Mouse (Mus musculus) liver, adult (tissue): ENCODE data around the gene Olig3.

Source experiments
- GATA4 ChIP-seq: IDR thresholded peaks from 2 replicates; pipeline ENCODE4 v1.6.1; 2014; ENCODE audit warnings: mild to moderate bottlenecking, low read length; ENCODE audit not compliant: insufficient replicate concordance

Gene Olig3

DNA sequence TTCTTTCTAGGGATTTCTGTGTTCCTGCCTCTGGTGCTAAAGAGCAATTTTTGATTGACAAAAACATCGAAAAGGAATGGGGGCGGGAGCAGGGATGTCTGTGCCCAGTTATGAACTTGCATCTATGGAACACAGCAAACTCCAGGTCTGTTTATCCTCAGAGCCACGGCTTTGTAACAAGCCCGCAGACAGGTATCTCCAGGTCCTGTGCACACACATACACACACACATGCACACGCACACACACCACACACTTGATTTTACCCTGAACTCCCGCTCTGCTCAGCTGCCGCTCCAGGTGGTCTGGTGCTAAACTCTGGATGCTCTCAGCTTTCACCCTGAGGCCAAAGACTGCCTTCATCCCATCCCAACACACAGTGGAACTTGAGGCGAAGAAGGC lies 1.3 kb upstream of the Olig3 start:
- no peak for TF ChIP-seq GATA4

DNA sequence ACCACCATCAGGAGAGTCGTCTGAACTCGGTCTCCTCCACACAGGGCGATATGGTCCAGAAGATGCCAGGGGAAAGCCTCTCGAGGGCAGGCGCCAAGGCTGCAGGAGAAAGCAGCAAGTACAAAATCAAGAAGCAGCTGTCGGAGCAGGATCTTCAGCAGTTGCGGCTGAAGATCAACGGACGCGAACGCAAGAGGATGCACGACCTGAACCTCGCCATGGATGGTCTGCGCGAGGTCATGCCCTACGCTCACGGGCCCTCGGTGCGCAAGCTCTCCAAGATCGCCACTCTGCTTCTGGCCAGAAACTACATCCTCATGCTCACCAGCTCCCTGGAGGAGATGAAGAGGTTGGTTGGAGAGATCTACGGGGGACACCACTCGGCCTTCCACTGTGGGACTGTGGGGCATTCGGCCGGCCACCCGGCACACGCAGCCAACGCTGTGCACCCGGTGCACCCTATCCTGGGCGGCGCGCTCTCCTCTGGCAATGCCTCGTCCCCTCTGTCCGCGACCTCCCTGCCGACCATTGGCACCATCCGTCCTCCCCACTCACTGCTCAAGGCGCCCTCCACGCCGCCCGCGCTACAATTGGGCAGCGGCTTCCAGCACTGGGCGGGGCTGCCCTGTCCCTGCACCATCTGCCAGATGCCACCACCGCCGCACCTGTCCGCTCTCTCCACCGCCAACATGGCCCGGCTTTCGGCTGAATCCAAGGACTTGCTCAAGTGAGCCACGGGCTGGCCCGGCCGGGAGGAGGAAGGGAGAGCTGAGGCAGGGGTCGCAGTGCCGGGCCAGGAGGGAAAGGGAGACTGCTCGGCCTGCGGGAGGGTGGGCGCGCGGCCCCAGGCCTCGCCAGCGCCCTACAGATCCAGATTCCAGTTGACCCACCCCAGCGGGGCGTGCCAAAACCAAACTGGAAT lies 648 bp downstream of the Olig3 start:
- no peak for TF ChIP-seq GATA4

DNA sequence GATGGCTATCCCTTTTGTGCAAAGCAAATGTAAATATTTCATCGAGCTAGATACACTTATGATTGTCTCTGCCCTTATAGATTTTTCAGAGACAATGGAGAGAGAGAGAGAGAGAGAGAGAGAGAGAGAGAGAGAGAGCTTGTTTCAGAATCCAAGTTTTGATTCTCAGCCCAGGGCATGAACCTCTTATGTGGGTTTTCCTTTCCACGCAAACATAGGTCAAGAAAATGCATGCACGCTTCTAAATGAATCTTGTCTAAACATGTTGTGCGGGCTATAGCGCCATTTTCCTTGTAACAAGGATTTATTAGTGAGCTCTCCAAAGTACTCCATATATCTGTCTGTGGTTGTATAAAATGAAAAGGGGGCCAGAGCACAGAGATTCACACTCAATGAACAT lies 1.5 kb downstream of the Olig3 start:
- TF ChIP-seq GATA4, result no peak

DNA sequence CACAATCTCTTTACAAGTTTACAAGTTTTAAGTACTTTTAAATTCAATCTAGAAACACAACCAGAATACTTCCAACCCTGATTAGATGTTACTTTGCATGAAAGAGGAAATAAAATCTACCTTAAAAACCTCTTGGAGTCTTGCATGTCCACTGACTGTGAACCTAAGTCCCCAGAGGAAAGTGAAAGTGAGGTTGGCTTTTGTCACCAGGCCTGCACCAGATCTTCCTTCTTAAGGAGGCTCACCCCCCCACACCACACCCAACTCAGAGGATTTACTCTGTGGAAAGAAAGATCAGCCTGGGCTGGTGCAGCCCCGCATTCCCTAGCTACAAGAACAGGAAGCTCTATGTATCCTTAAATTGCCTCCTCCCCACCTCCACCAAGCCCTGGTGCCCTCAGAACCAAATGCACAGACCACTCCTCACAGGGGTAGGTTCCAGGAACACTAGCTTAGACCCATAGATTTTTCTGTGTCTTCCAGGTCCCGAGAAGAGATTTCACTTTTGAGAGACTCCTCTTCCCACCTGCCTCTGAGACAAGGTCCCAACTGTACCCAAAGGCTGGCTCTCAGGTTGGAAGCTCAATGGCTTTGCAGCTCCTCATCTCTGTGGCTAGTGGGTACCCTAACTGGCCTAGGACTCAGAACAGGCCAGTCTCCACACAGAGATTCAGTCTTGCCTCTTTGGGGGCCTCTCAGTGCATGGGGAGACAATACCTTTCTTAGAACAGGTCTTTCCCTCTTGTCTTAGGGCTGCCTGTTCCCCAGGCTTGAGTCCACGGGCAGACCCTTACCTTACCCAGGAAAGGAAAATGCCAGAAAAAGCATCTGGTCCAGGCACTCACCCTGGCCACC lies 4.3 kb downstream of the Olig3 start:
- no peak for TF ChIP-seq GATA4

DNA sequence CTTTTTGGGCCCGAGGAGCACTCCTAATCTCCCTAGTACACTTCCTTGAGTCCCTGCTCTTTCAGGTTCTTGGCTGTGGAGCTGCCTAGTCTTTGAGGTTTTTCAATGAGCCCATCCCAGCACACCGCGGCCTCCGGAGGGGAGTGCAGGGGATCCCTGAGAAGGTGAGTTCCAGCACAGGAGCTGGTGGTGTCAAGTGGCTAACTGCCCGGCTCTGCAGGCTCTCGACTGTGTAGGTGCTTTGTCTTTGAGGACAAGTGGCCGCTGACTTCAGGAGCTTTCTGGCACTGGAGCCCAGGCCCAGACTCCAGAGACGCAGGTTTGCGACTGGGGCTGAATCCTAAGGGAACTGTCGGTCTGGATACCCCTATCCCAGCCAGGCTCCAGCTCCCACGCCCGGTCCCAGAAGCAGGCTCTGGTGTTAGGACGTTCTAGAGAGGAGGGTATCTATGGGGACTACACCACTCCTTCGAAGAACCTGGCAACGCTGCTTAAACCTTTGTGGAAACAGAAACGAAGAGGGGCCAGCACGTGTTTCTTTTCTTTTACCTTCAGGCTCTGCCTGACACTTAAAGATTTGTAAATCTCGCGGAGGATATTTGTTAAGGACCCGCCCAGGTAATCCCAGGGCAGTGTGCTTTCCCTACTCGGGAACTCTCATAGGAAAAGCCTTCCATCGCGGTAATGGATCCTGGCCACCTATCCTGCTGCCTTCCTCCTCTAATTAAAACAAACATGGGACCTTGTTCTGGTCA lies 5.4 kb downstream of the Olig3 start:
- no peak for TF ChIP-seq GATA4

DNA sequence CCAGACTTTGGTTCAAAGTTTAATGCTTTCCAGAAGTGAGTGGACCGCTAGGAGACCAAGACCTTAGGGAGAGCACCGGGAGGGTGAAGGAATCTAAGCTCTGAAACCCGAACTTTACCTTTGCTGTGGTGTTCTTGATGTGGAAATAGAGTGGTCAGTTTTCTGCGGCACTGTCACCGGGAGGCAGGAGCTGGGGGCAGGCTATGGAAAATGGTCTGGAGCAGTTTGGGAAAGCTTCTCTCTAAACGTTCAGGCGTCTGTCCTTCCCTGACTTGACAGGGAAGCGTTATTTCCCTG lies 5.9 kb downstream of the Olig3 start:
- TF ChIP-seq GATA4, result no peak

DNA sequence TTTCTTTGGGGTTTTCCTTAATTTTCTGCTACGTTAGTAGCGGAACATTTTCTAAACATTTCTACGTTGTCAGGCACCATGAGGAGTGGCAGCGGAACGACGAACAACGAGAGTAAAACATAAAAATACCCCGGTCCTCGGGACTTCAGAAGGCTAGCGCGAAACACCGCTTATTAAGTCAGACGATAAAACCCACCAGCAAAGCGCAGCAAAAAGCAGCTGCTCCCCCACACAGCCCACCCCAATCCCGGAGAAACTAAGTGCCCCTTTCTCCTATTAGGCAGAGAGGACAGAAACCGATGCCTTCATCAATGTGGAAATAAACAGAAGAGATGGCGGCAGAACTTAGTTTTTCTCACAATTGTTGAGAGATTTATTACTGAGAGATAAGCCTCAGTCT lies 6.5 kb downstream of the Olig3 start:
- TF ChIP-seq GATA4, result no peak

DNA sequence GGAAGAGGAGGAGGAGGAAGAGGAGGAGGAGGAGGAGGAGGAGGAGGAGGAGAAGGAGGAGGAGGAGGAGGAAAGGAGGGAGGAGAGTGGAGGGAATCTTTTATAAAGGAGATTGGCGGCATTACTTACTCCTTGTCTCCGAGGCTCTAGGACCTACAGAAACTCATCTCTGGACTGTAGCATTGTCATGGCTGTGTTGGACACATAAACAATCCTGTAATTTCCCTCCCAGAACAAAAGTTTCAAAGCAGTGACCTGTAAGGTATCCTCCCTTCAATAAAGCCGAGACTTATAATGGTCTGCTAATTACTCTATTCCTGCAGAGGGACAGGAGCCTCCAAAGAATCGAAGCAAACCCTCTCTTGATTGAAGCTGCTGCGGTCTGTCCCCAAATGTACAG lies 7.0 kb downstream of the Olig3 start:
- no peak for TF ChIP-seq GATA4

DNA sequence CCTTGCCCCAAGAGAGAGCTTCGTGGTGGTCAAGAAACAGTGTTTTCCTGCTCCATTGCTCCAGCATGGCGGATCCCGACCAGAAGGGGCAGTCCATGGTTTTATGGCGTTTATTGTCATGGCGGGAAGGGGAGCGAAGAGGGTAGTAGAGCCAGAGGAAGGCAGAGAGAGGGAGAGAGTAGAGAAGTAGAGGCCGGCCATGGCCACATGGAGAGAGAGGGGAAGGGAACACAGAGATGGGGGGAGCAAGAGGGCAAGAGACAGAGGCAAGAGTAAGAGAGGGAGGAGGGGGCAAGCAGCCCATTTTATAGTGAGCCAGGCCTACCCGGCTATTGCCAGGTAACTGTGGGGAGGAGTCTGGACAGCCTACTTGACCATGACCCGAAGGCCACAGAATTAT lies 12.8 kb downstream of the Olig3 start:
- TF ChIP-seq GATA4, result no peak

DNA sequence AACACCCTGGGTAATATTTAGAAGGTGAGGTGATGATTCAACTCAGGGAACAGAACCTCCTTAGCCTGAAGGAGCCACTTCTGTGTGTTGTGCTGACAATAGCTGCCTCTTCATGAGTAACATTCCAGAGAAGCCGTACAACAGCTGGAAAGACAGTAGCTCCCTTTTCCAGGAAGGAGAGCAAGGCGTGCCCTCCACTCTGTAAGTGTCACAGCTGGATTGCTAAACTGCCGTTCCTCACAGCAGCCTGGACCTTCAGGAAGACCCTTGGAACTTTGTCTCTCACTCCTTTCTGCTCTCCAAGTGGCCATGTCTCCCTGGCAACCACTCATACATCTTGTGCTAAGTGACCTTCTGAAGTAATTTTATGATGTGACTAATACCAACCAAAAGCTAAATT lies 13.8 kb downstream of the Olig3 start:
- TF ChIP-seq GATA4, result no peak

DNA sequence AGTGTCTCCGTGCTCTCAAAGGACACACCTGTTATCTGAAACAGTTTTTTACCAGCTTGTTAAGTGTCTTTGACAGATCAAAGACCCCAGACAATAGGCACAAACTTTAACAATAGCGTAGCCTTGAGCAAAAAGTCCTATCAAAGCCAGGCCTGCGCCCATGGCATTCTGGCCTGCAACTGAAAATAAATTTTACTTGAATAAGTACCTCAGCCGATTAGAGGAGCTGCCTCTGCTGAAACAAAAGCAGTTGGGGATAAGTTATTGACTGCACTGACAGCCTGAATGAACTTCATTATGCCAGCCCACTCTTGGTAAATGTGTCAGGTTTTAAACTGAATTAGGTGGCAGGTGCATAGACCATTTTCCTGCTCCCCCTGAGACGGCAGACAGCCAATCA lies 15.9 kb downstream of the Olig3 start:
- TF ChIP-seq GATA4, result no peak

DNA sequence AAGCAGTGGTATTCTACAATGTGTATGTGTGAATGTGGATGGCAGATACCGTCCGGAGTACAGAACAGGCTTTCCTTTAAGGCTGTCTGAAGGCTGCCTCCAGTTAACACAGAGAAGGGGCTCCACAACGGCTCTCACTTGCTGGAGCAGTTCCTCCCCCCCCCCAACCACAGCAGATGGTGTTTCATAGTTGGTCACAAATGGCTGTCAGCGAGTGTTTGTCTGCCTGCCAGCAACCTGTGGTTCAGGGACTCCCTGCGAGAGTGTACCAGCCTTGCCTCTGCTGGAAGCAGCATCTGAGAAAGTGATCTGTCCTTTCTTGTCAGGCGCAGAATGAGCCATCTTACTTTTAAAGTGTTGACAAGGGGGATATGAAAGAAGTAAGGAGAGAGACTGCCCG lies 17.5 kb downstream of the Olig3 start:
- no peak for TF ChIP-seq GATA4

DNA sequence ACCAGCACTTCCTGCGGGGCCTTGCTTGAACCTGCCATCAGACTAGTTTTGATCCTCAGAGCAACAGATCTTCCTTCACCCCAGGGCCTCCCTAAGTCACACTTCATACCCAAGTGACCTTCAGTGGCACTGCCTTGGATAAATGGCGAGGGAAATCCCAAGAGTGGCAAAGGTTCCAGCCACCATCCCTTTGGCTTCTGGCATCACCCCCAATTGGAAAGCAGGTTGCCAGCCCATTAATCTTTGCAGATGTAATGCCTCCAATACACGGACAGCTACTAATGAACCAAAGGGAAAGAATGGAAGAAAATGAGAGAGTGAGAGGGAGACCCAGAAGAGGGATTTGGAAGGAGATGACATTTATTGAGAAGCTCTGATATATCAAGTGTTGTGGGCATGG lies 18.0 kb downstream of the Olig3 start:
- no peak for TF ChIP-seq GATA4

DNA sequence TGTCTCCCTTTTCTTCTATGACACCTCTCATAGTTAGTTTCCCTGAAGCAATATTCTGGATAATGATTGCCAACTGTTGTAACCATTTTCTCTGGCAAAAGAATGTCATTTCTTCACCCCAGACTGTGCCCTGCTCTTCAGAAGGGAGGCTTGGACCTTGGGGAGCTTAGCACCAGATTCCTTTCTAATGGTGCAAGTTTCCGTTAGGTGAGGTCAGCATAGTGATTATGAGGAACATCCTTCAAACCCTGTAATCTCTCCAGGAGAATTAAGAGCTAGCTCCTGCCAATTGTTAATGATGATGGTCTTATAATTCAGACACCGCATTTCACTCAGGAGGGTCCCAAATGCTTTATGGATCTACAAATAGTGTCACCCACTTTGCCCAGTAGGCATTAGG lies 19.5 kb downstream of the Olig3 start:
- no peak for TF ChIP-seq GATA4

DNA sequence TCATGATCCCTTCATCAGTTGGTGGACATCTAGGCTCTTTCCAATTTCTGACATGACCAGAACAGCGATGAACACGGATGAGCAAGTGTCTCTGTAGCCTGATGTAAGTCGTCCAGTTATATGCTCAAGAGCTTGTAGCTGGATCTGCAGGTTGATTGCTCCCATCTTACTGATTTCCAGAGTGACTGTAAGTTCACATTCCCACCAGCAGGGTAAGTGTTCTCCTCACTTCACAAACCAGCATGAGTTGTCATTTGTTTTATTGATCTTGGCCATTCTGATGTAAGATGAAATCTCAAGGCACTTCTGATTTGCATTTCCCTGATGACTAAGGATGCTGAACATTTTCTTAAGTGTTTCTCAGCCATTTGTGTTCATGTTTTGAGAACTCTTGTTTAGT lies 27.8 kb downstream of the Olig3 start:
- no peak for TF ChIP-seq GATA4

DNA sequence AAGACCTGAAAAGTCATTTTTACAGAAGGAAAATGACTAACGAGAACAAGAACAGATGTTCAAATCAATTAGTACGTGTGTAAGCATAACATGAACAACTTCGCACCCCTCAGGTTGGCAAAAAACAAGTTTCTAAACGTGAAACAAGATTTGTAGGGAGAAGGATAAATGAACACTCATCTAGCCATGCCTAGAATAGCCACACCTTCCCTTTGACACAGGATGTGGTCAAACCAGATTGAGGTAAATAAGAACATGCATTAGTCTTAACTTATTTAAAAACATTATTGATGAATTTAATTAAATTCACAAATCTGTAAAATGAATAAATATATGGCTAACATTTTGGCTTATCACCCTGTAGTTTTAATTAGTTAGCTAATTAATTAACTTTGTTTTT lies 35.5 kb downstream of the Olig3 start:
- TF ChIP-seq GATA4, result no peak
